Mouse (Mus musculus): Measurements from ENCODE around the gene Fam163a.

Fam163a gene

GRCm38 (mm10) chr1:156201069-156201468, 3.8 kb downstream of the Fam163a start:
- DNase-seq (ENCODE audit: low read depth), result no peak

- no peak for DNase-seq (ENCODE audit: low read depth)
Observed at GRCm38 (mm10) chr1:156197588-156197987, 7.2 kb downstream of the Fam163a start.

GRCm38 (mm10) chr1:156193292-156193691, 11.5 kb downstream of the Fam163a start:
- no peak for DNase-seq (ENCODE audit: low read depth)

GRCm38 (mm10) chr1:156192853-156193252, 12.0 kb downstream of the Fam163a start:
- no peak for DNase-seq (ENCODE audit: low read depth)

GRCm38 (mm10) chr1:156186646-156187045, 18.2 kb downstream of the Fam163a start:
- no peak for DNase-seq (ENCODE audit: low read depth)

GRCm38 (mm10) chr1:156184158-156184571, 20.7 kb downstream of the Fam163a start:
- no peak for DNase-seq (ENCODE audit: low read depth)

GRCm38 (mm10) chr1:156183176-156183958, 21.5 kb downstream of the Fam163a start:
- no peak for DNase-seq (ENCODE audit: low read depth)

- no peak for DNase-seq (ENCODE audit: low read depth)
Observed at GRCm38 (mm10) chr1:156179875-156180274, 25.0 kb downstream of the Fam163a start.

GRCm38 (mm10) chr1:156168737-156169136, 36.1 kb downstream of the Fam163a start:
- no peak for DNase-seq (ENCODE audit: low read depth)

GRCm38 (mm10) chr1:156116770-156117169, 88.1 kb downstream of the Fam163a start:
- no peak for DNase-seq (ENCODE audit: low read depth)

GRCm38 (mm10) chr1:156113884-156114499, 90.8 kb downstream of the Fam163a start:
- DNase-seq (ENCODE audit: low read depth), result no peak

GRCm38 (mm10) chr1:156112142-156112541, 92.7 kb downstream of the Fam163a start:
- no peak for DNase-seq (ENCODE audit: low read depth)

- DNase-seq (ENCODE audit: low read depth), result no peak
Observed at GRCm38 (mm10) chr1:156111728-156112127, 93.1 kb downstream of the Fam163a start.

- DNase-seq (ENCODE audit: low read depth), result no peak
Observed at GRCm38 (mm10) chr1:156111090-156111489, 93.7 kb downstream of the Fam163a start.

- no peak for DNase-seq (ENCODE audit: low read depth)
Observed at GRCm38 (mm10) chr1:156108400-156108799, 96.4 kb downstream of the Fam163a start.

- DNase-seq (ENCODE audit: low read depth), result no peak
Observed at GRCm38 (mm10) chr1:156107424-156107823, 97.4 kb downstream of the Fam163a start.

GRCm38 (mm10) chr1:156105381-156105780, 99.4 kb downstream of the Fam163a start:
- no peak for DNase-seq (ENCODE audit: low read depth)

GRCm38 (mm10) chr1:156103763-156104162, 101.1 kb downstream of the Fam163a start:
- no peak for DNase-seq (ENCODE audit: low read depth)

- no peak for DNase-seq (ENCODE audit: low read depth)
Observed at GRCm38 (mm10) chr1:156091811-156092210, 113.0 kb downstream of the Fam163a start.

- DNase-seq (ENCODE audit: low read depth), result no peak
Observed at GRCm38 (mm10) chr1:156090042-156090441, 114.8 kb downstream of the Fam163a start.

GRCm38 (mm10) chr1:156089561-156089960, 115.3 kb downstream of the Fam163a start:
- no peak for DNase-seq (ENCODE audit: low read depth)

GRCm38 (mm10) chr1:156087586-156087985, 117.2 kb downstream of the Fam163a start:
- no peak for DNase-seq (ENCODE audit: low read depth)

- peak; percentile 41 for DNase-seq (ENCODE audit: low read depth)
Observed at GRCm38 (mm10) chr1:156085770-156086169, 119.1 kb downstream of the Fam163a start.

GRCm38 (mm10) chr1:156084603-156085002, 120.2 kb downstream of the Fam163a start:
- no peak for DNase-seq (ENCODE audit: low read depth)

Data from c-Kit-positive CD71-negative TER-119-negative erythroid progenitor cells, embryonic 14.5 days (primary cell).